Mouse (Mus musculus): ENCODE data around the gene Polr2e.

GRCm38 (mm10) chr10:80081075-80081474 is 41.5 kb upstream of the Polr2e start:
- TF ChIP-seq CTCF (conservative IDR thresholded peaks at IDR 0.05; ENCODE audit: low read length): no peak
- no peak for TF ChIP-seq POU5F1 (IDR thresholded peaks at IDR 0.05; ENCODE audit: borderline replicate concordance, low read length)
